Mouse (Mus musculus): ENCODE results near the gene Cops2.

GRCm38 (mm10) chr2:125795118-125795517 is 63.8 kb downstream of the Cops2 start:
- TF ChIP-seq CTCF (IDR thresholded peaks at IDR 0.05; ENCODE audit: borderline replicate concordance, insufficient read depth, low read depth, low read length) (no peak), POLR2A (IDR thresholded peaks at IDR 0.05; ENCODE audit: borderline replicate concordance, insufficient read depth, low read length) (no peak)
